Mouse (Mus musculus) stomach, postnatal 0 days (tissue): ENCODE data around the gene Slc25a19. TPM values are rescaled to one million over a fixed set of nuclear protein-coding genes. Genes with fewer than 3 reads are reported as not detected.

ENCODE experiments used
- ATAC-seq: fragments of 200-750 bp; cut with Nextera tagmentation; 2 replicates; pipeline ENCODE4 v1.8.0; 2017; ENCODE audit not compliant: low FRiP score, low TSS enrichment
- DNase-seq: peaks from one replicate; pipeline ENCODE4 v3.0.0-alpha.2; 2016; ENCODE audit warnings: low spot score
- H3K27ac ChIP-seq: fragments of 300-500 bp; sonication (generic); replicated peaks from 2 replicates; pipeline ENCODE4 v1.5.1; 2014; ENCODE audit warnings: mild to moderate bottlenecking, control low read depth
- H3K27me3 ChIP-seq: fragments of 300-500 bp; sonication (generic); 2 replicates; pipeline ENCODE4 v1.6.1; 2014; ENCODE audit warnings: low read length; ENCODE audit not compliant: control insufficient read depth, insufficient read depth
- H3K36me3 ChIP-seq: fragments of 300-500 bp; sonication (generic); 2 replicates; pipeline ENCODE4 v1.6.1; 2014; ENCODE audit warnings: low read length, mixed read lengths; ENCODE audit not compliant: control insufficient read depth, insufficient read depth
- H3K4me1 ChIP-seq: fragments of 300-500 bp; sonication (generic); replicated peaks from 2 replicates; pipeline ENCODE4 v1.6.1; 2014; ENCODE audit warnings: antibody characterized with exemption; ENCODE audit not compliant: control insufficient read depth, insufficient read depth
- H3K4me2 ChIP-seq: fragments of 300-500 bp; sonication (generic); replicated peaks from 2 replicates; pipeline ENCODE4 v1.6.1; 2014; ENCODE audit warnings: low read depth, mild to moderate bottlenecking, control low read depth, moderate library complexity
- H3K4me3 ChIP-seq: fragments of 300-500 bp; sonication (generic); 2 replicates; pipeline ENCODE4 v1.5.1; 2014; ENCODE audit warnings: low read depth, low read length, control low read depth
- H3K9ac ChIP-seq: fragments of 300-500 bp; sonication (generic); 2 replicates; pipeline ENCODE4 v1.6.1; 2014; ENCODE audit warnings: mild to moderate bottlenecking, low read length, control low read depth, mixed read lengths
- H3K9me3 ChIP-seq: fragments of 300-500 bp; sonication (generic); 2 replicates; pipeline ENCODE4 v1.6.1; 2016; ENCODE audit warnings: low read length; ENCODE audit not compliant: control insufficient read depth
- CTCF ChIP-seq: IDR thresholded peaks from 2 replicates; pipeline ENCODE4 v1.5.1; 2016; ENCODE audit warnings: antibody characterized with exemption, low read depth, mild to moderate bottlenecking, moderate library complexity
- EP300 ChIP-seq: optimal IDR thresholded peaks from 2 replicates; pipeline ENCODE3; 2016; ENCODE audit warnings: antibody characterized with exemption
- WGBS: fragments of 180-500 bp; shearing (Covaris S2); extraction: QIAGEN DNeasy Blood & Tissue Kit; methylation state at CpG from one replicate; pipeline ENCODE4 v1.1.7; 2014; 5-methylcytosine and 5-hydroxymethylcytosine counted together
- polyA plus RNA-seq: library from polyadenylated mRNA; unstranded; fragments of >200 nt; fragmentation: Nextera tagmentation; extraction: Ambion mirVana; gene quantifications from 2 replicates; pipeline ENCODE4 v1.2.1, GENCODE M21; 2015

Slc25a19 gene
- polyA plus RNA-seq, 1 experiment from 2014 or later = 14.0 TPM

- DNase-seq (no peak), ATAC-seq (no peak)
- Histone ChIP-seq H3K4me1 (no peaks in the 10 kb centered on the region), H3K36me3 (no peaks in the 10 kb centered on the region), H3K27me3 (no peaks in the 10 kb centered on the region), H3K4me3 (no peak overlapping the region), H3K4me2 (no peak overlapping the region), H3K27ac (0 out of 2 replicates have a peak overlapping the region, but pooled peaks have one; percentile 4), H3K9ac (peak overlapping the region; percentile 31; the same call in 1 of the 2 replicates), H3K9me3 (no peaks in the 10 kb centered on the region)
- WGBS = 78% methylated on average over 4 of the region's 4 CpGs
- TF ChIP-seq CTCF (no peak), EP300 (no peak)
Measured at GRCm38 (mm10) chr11:115639540-115639939, 11.4 kb upstream of the Slc25a19 start.

DNA sequence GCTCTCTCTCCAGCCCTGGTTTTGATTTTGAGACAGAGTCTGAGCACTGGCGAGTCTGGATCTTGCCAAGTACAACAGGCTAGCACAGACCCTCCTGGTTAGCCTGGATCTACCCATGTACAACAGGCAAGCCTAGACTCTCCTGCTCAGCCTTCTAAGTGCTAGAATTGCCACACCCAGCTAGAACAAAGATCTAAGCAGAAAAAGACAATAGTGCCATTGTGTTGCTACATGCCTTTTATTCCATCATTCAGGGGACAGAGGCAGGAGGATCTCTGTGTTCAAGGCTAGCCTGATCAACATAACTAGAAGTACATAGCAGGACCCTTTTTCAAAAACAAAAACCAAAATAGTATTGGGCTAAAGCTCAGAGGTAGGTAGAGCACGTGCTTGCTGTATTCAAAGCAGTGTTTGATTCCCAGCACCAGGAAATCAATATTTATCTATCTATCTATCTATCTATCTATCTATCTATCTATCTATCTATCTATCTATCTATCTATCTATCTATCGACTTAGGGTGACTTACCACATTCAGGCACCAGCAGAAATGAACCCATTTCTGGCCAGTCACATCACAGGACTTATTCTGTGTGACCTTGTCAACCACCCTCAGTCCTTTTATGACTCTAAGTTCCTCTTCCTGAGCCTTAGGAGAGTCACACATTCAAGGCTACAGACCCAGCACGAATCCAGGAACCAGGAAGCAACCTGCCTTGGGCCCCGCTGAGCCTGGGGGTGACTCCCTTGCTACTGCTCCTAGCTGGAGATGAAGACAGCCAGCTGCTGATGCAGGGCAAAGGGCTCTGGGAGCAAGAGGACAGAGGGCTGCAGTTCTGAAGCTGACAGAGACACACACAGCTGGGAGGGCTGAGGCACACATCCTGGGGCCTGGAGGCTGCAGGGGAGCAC is 10.7 kb upstream of the Slc25a19 start:
- 0 out of 2 replicates have a peak overlapping the region, but pooled peaks have one; percentile 4 for H3K27ac ChIP-seq
- no peaks in the 10 kb centered on the region for H3K9me3 ChIP-seq
- H3K9ac ChIP-seq = peak overlapping the region; percentile 31; the same call in 1 of the 2 replicates
- no peak for TF ChIP-seq CTCF
- TF ChIP-seq EP300 = no peak
- H3K27me3 ChIP-seq = no peaks in the 10 kb centered on the region
- DNase-seq (peak; percentile 45), ATAC-seq (peak; percentile 58)
- no peak overlapping the region for H3K4me2 ChIP-seq
- WGBS = 60% methylated on average over 5 of the region's 5 CpGs
- H3K36me3 ChIP-seq = no peaks in the 10 kb centered on the region
- H3K4me1 ChIP-seq = no peaks in the 10 kb centered on the region
- no peak overlapping the region for H3K4me3 ChIP-seq

- DNase-seq = no peak
- TF ChIP-seq CTCF (no peak), EP300 (no peak)
- WGBS = 81% methylated on average over 3 of the region's 3 CpGs
- Histone ChIP-seq H3K9me3 (no peaks in the 10 kb centered on the region), H3K27ac (no peak overlapping the region), H3K9ac (no peak overlapping the region), H3K36me3 (no peaks in the 10 kb centered on the region), H3K27me3 (no peaks in the 10 kb centered on the region), H3K4me1 (no peaks in the 10 kb centered on the region), H3K4me2 (no peak overlapping the region), H3K4me3 (no peak overlapping the region)
- no peak for ATAC-seq
Measured at GRCm38 (mm10) chr11:115636960-115637359, 8.9 kb upstream of the Slc25a19 start.

GRCm38 (mm10) chr11:115635484-115635883 is 7.4 kb upstream of the Slc25a19 start:
- Histone ChIP-seq H3K9ac (no peak overlapping the region), H3K27ac (no peak overlapping the region), H3K9me3 (no peaks in the 10 kb centered on the region), H3K4me3 (no peak overlapping the region), H3K36me3 (no peaks in the 10 kb centered on the region), H3K4me1 (no peaks in the 10 kb centered on the region), H3K4me2 (no peak overlapping the region), H3K27me3 (no peaks in the 10 kb centered on the region)
- DNase-seq = no peak
- TF ChIP-seq CTCF (no peak), EP300 (no peak)
- ATAC-seq = no peak
- WGBS = 75% methylated on average over 8 of the region's 8 CpGs

- Histone ChIP-seq H3K9me3 (no peaks in the 10 kb centered on the region), H3K27ac (no peak overlapping the region), H3K4me1 (no peaks in the 10 kb centered on the region), H3K27me3 (no peaks in the 10 kb centered on the region), H3K4me3 (no peak overlapping the region), H3K4me2 (no peak overlapping the region), H3K36me3 (no peaks in the 10 kb centered on the region), H3K9ac (no peak overlapping the region)
- ATAC-seq (no peak), DNase-seq (no peak)
- TF ChIP-seq CTCF (0 out of 2 replicates have a peak, but pooled peaks have one; percentile 8), EP300 (no peak)
- WGBS = 84% methylated on average over 8 of the region's 8 CpGs
Measured at GRCm38 (mm10) chr11:115635041-115635440, 6.9 kb upstream of the Slc25a19 start.

DNA sequence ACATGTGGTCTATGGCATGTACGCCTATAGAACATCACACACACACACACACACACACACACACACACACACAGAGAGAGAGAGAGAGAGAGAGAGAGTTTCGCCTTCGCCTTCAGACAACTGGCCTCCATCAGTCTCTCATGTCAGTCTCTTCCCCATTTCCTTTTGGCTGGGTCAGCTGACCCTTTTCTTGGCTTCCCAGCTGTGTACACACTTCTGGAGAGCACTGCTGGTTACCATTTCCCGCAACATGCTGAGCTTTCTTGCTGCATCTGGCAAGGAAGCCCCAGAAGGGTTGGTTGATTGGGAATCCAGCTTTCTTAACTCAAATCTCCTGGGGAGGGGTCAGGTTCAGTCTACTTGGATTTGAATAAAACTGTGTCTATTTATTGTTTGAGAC is 6.0 kb upstream of the Slc25a19 start:
- Histone ChIP-seq H3K4me1 (no peaks in the 10 kb centered on the region), H3K4me2 (no peak overlapping the region), H3K36me3 (no peaks in the 10 kb centered on the region), H3K27me3 (no peaks in the 10 kb centered on the region), H3K9me3 (no peaks in the 10 kb centered on the region), H3K9ac (no peak overlapping the region), H3K4me3 (no peak overlapping the region), H3K27ac (no peak overlapping the region)
- ATAC-seq = no peak
- 42% methylated on average over 4 of the region's 4 CpGs for WGBS
- no peak for DNase-seq
- TF ChIP-seq EP300 (no peak), CTCF (no peak)
